Mouse (Mus musculus) heart, adult 2 months (tissue): ENCODE data around the gene Gm20388. TPM values are rescaled to one million over a fixed set of nuclear protein-coding genes. Genes with fewer than 3 reads are reported as not detected.
A peak's percentile ranks its signal among the peaks of the same experiment; 100 is the strongest.

Experiments used
- DNase-seq, 2 experiments: peaks; one replicate each; pipeline ENCODE4 v3.0.0; 2021
- H3K27ac ChIP-seq: fragments of 200-600 bp; 2 replicates; pipeline ENCODE4 v1.8.1; 2022
- H3K27me3 ChIP-seq: fragments of 200-500 bp; 2 replicates; pipeline ENCODE4 v1.6.1; 2012; ENCODE audit warnings: mild to moderate bottlenecking, low read length, inconsistent platforms, mixed read lengths; ENCODE audit not compliant: control insufficient read depth, insufficient read depth
- H3K36me3 ChIP-seq: fragments of 200-500 bp; 2 replicates; pipeline ENCODE4 v1.6.1; 2012; ENCODE audit warnings: low read length, inconsistent platforms; ENCODE audit not compliant: control insufficient read depth, insufficient read depth
- H3K4me1 ChIP-seq: fragments of 200-500 bp; 2 replicates; pipeline ENCODE4 v1.6.1; 2011; ENCODE audit warnings: low read length; ENCODE audit not compliant: control insufficient read depth, insufficient read depth
- H3K4me3 ChIP-seq: fragments of 200-600 bp; 2 replicates; pipeline ENCODE4 v1.8.1; 2022
- H3K79me2 ChIP-seq: fragments of 200-500 bp; replicated peaks from 2 replicates; pipeline ENCODE4 v1.6.1; 2012; ENCODE audit warnings: mild to moderate bottlenecking, inconsistent platforms, low read length, moderate library complexity, mixed read lengths; ENCODE audit not compliant: control insufficient read depth, insufficient read depth
- H3K9ac ChIP-seq: fragments of 200-500 bp; 2 replicates; pipeline ENCODE4 v1.6.1; 2012; ENCODE audit warnings: low read depth, mild to moderate bottlenecking, control low read depth, inconsistent platforms, low read length, mixed read lengths
- CTCF ChIP-seq: fragments of 200-600 bp; IDR thresholded peaks from 2 replicates; pipeline ENCODE4 v1.8.1; 2022; ENCODE audit warnings: antibody characterized with exemption, mild to moderate bottlenecking, moderate library complexity
- EP300 ChIP-seq: fragments of 200-500 bp; IDR thresholded peaks from 2 replicates; pipeline ENCODE4 v1.6.1; 2011; ENCODE audit warnings: low read depth, low read length, control low read depth; ENCODE audit not compliant: insufficient read depth
- POLR2A ChIP-seq: fragments of 200-500 bp; IDR thresholded peaks from 2 replicates; pipeline ENCODE4 v1.6.1; 2011; ENCODE audit warnings: mild to moderate bottlenecking, low read depth, low read length, control low read depth; ENCODE audit not compliant: insufficient read depth
- WGBS: fragments of 180-500 bp; shearing (Covaris S2); methylation state at CpG from one replicate; pipeline ENCODE4 v1.1.7; 2018; 5-methylcytosine and 5-hydroxymethylcytosine counted together
- intact Hi-C: fragments of 180-260 bp; cut with DNase I; formaldehyde crosslinking; loops from one replicate; pipeline ENCODE4 v1.15.1; 2025
- polyA plus RNA-seq: library from polyadenylated mRNA; depleted of rRNA; stranded (reverse); fragments of >200 nt; gene quantifications from 2 replicates; pipeline ENCODE4 v1.2.3, GENCODE M21; 2012
- total RNA-seq, 2 experiments: library from RNA; stranded (reverse); gene quantifications; 2 replicates each; pipeline ENCODE4 v1.2.3; 2021

The Gm20388 gene
- total and polyA plus RNA-seq, 3 experiments = 1.8 to 32.3 TPM; not detected in 1

DNA sequence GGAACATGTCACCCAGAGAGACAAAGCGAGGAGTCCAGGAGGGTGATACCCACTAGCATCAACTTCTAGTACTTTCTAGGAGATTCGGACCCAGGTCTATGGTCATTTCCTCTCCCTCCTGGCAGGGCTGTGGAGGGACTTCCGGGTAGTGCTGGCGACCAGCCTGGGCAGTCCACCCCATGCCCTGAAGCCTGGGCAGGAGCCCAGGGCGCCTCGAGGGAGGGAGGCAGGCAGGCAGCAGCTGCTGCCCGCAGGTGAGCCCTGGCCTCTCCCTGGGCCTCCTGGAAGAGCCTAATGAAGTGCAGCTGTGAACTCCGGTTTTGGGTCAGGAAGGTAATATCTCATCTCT lies 505.5 kb downstream of the Gm20388 start:
- intact Hi-C loops = loop anchor here (5.0 kb wide), 2 partner anchors 49 to 71 kb away; no protein-coding TSS in a partner anchor
- H3K4me1 ChIP-seq = peaks cover 10% of the 10 kb centered on the region
- H3K27me3 ChIP-seq = no peaks in the 10 kb centered on the region
- peak overlapping the region; percentile 89 for H3K27ac ChIP-seq
- H3K4me3 ChIP-seq = peak overlapping the region; percentile 35
- TF ChIP-seq EP300 = no peak
- no peak for TF ChIP-seq CTCF
- TF ChIP-seq POLR2A = no peak
- no peaks in the 10 kb centered on the region for H3K36me3 ChIP-seq
- WGBS = 19% methylated on average over 8 of the region's 8 CpGs
- no peak for DNase-seq
- no peaks in the 10 kb centered on the region for H3K79me2 ChIP-seq
- H3K9ac ChIP-seq = peak overlapping the region; percentile 49

DNA sequence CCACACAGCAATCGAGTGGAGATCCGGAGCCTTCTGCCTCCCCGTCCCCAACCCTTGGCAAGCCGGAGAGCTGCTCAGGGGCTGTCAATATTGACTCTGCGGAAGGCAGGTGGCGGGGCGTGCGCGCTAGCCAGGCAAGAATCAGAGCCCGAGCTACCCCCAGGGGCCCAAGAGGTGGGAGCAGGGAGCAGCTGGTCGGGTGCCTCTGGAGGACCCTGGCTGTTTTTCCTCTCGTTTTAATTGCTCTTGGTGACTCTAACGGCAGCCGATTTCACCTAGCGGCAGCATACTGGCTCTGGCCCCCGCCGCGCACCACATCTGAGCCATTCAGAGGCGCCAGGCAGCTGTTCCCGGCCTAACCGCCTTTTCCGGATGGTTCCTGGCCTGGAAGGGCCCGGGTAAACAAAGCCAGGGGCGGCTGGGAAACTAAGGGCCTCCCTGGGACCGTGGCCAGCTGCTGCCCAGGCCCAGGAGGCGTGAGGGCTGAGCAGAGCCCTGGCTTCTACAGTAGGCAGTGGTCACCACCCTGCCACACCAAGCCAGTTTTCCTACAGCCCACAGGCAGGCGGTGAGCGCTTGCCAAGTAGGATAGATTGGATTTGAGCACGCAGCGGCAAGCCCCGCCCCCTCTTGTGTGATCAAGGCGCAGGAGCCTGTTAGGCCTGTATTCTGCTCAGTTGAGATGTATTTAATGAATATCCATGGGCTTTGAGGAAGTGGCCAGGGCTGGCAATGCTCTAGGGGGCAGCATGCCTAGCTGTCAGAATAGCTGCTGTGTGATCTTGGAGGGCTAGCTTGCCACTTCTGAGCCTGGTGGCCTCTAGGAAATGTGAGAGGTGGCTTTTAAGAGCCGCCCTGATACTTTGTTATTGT lies 506.1 kb downstream of the Gm20388 start:
- Histone ChIP-seq H3K4me3 (peak overlapping the region; percentile 35), H3K9ac (peak overlapping the region; percentile 49), H3K27ac (peak overlapping the region; percentile 89), H3K27me3 (no peaks in the 10 kb centered on the region), H3K4me1 (peaks cover 12% of the 10 kb centered on the region), H3K79me2 (no peaks in the 10 kb centered on the region), H3K36me3 (no peaks in the 10 kb centered on the region)
- TF ChIP-seq CTCF (peak; percentile 44), POLR2A (no peak)
- WGBS = 10% methylated on average over 33 of the region's 33 CpGs
- intact Hi-C loops = loop anchor here (5.0 kb wide), 2 partner anchors 49 to 71 kb away; no protein-coding TSS in a partner anchor
- DNase-seq = peak; percentile 84 to 88

DNA sequence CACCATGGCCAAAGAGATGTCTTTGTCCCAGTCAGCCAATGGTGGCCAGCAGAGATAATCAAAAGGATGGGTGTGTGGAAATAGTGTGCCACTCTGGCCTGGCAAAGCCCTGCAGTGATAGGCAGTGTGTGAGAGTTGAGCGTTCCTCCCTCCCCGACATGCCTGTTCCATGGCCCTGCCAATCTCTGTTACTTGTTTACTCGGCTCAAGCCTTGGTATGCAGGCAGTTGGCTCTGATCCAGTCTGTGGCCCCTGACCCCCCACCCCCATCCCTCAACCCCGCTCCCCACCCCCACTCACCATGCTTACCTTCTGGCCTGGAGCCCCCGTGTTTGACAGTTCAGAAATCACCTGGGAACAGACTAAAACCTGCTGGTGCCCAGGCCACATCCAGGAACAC lies 507.5 kb downstream of the Gm20388 start:
- Histone ChIP-seq H3K4me3 (no peak overlapping the region), H3K4me1 (peaks cover 12% of the 10 kb centered on the region), H3K27ac (no peak overlapping the region), H3K9ac (no peak overlapping the region), H3K79me2 (no peaks in the 10 kb centered on the region), H3K36me3 (no peaks in the 10 kb centered on the region), H3K27me3 (no peaks in the 10 kb centered on the region)
- DNase-seq = no peak
- intact Hi-C loops = loop anchor here (5.0 kb wide), 2 partner anchors 51 to 69 kb away; no protein-coding TSS in a partner anchor
- WGBS = 80% methylated on average over 5 of the region's 5 CpGs
- no peak for TF ChIP-seq CTCF
- no peak for TF ChIP-seq EP300
- TF ChIP-seq POLR2A = no peak

DNA sequence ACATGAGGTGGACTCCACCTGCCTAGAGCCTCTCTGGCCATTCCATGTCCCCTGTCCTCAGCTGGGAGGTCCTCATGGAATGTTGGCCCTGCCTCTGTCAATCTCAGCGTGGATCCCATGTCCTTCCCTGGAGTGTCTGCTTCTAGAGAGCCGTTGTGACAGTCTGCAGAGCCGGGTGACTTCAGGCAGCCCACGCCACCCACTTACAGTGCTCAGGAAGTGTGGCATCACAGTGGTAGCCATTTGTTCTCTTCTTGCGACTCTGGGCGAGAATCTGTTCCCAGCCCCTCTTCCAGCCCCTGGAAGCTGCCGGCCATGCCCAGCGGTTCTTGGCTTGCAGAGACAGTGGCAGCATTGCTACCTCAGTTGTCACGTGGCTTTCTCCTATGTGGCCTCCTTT lies 509.0 kb downstream of the Gm20388 start:
- intact Hi-C loops = loop anchor here (5.0 kb wide), 2 partner anchors 52 to 68 kb away; no protein-coding TSS in a partner anchor
- no peak for DNase-seq
- 80% methylated on average over 9 of the region's 9 CpGs for WGBS
- peaks cover 15% of the 10 kb centered on the region for H3K4me1 ChIP-seq
- H3K36me3 ChIP-seq = no peaks in the 10 kb centered on the region
- no peak overlapping the region for H3K4me3 ChIP-seq
- no peaks in the 10 kb centered on the region for H3K27me3 ChIP-seq
- H3K79me2 ChIP-seq = no peaks in the 10 kb centered on the region
- no peak overlapping the region for H3K27ac ChIP-seq
- TF ChIP-seq POLR2A (no peak), EP300 (no peak), CTCF (no peak)
- H3K9ac ChIP-seq = no peak overlapping the region

DNA sequence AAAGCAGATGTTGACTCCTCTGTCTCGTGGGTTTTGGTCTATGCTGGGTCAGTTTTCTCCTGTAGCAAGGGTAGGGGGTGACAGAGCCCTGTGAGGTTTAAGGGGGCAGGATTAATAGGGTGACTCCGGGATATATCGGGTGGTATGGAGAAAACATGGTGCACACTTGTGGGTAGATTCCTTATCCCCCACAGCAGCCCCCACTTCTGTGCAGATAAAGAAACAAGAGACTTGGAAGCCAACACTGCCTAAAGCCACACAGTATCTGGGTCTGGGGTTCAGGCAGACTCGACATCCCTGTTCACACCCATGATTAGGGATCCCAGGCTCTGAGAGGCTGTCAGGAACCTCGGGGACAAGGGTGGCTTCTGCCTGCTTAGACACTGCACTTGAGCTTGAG lies 509.6 kb downstream of the Gm20388 start:
- H3K27ac ChIP-seq = no peak overlapping the region
- no peak overlapping the region for H3K9ac ChIP-seq
- no peak overlapping the region for H3K4me3 ChIP-seq
- no peaks in the 10 kb centered on the region for H3K27me3 ChIP-seq
- intact Hi-C loops = no loop called here
- 84% methylated on average over 5 of the region's 5 CpGs for WGBS
- H3K4me1 ChIP-seq = peaks cover 15% of the 10 kb centered on the region
- H3K36me3 ChIP-seq = no peaks in the 10 kb centered on the region
- no peak for TF ChIP-seq POLR2A
- no peak for TF ChIP-seq CTCF
- no peak for TF ChIP-seq EP300
- no peak for DNase-seq
- no peaks in the 10 kb centered on the region for H3K79me2 ChIP-seq

DNA sequence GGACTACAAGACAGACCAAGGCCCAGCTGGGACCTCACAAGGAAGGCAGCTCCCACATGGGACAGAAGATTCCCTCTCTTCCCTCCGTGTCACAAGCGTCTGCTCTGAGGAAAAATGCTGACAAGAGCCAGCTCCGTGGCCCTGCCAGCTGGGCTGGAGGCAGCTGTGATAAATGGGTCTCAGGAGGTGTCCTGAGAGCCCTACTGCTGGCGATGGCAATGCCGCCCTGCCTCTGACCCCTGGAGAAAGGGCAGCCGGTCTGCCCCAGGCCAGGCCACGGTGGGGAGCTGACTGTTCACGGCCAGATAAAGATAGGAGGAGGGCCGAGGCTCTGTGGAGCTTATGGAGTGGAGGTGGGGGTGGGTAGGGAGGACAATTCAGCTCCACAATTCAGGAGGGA lies 511.0 kb downstream of the Gm20388 start:
- TF ChIP-seq EP300 (no peak), POLR2A (no peak), CTCF (no peak)
- Histone ChIP-seq H3K27me3 (no peaks in the 10 kb centered on the region), H3K4me1 (peaks cover 13% of the 10 kb centered on the region), H3K36me3 (no peaks in the 10 kb centered on the region), H3K9ac (no peak overlapping the region), H3K79me2 (no peaks in the 10 kb centered on the region), H3K27ac (no peak overlapping the region), H3K4me3 (no peak overlapping the region)
- 40% methylated on average over 9 of the region's 9 CpGs for WGBS
- intact Hi-C loops = no loop called here
- peak in 1 of 2 experiments; percentile 61 for DNase-seq
